Mouse (Mus musculus) inflammation-experienced regulatory T-cells, adult 6 months (primary cell): ENCODE measurements around the gene Doxl2. TPM values are rescaled to one million over a fixed set of nuclear protein-coding genes. Genes with fewer than 3 reads are reported as not detected.
"Not testable (repeated sequence)": the region's sequence is repeated elsewhere in the genome, so short reads cannot be mapped to it uniquely, and the experiment has no call there.

ENCODE experiments used
- ATAC-seq: one replicate; pipeline ENCODE4 v1.8.0; 2017
- polyA plus RNA-seq, 3 experiments: library from polyadenylated mRNA; unstranded; fragments of 100-300 nt; shearing (Covaris generic); gene quantifications; one replicate each; pipeline ENCODE4 v1.2.1; 2017

Doxl2 gene
- not detected for polyA plus RNA-seq

- no peak for ATAC-seq
Measured at GRCm38 (mm10) chr6:48974663-48975062, at the start of gene Doxl2. Gene Doxl2 (plus strand): TSS chr6:48974963.

GRCm38 (mm10) chr6:48929595-48929994 is 45.2 kb upstream of the Doxl2 start, which contains the start of gene 1600015I10Rik:
Gene 1600015I10Rik (plus strand): TSS chr6:48929895.
- no peak for ATAC-seq

GRCm38 (mm10) chr6:48949596-48949995 is 25.2 kb upstream of the Doxl2 start:
- ATAC-seq, result no peak

- ATAC-seq, result no peak
Measured at GRCm38 (mm10) chr6:48950676-48951075, 24.1 kb upstream of the Doxl2 start.

- ATAC-seq, result no peak
Measured at GRCm38 (mm10) chr6:48951630-48952029, 23.1 kb upstream of the Doxl2 start.

GRCm38 (mm10) chr6:48953220-48953619 is 21.5 kb upstream of the Doxl2 start:
- ATAC-seq, result no peak

GRCm38 (mm10) chr6:48954211-48954610 is 20.6 kb upstream of the Doxl2 start:
- ATAC-seq, result no peak

GRCm38 (mm10) chr6:48954946-48955345 is 19.8 kb upstream of the Doxl2 start:
- ATAC-seq, result no peak

- ATAC-seq, result no peak
Measured at GRCm38 (mm10) chr6:48956785-48957184, 18.0 kb upstream of the Doxl2 start.

- ATAC-seq, result no peak
Measured at GRCm38 (mm10) chr6:48958053-48958452, 16.7 kb upstream of the Doxl2 start.

- ATAC-seq, result not testable (repeated sequence)
Measured at GRCm38 (mm10) chr6:48959151-48959550, 15.6 kb upstream of the Doxl2 start.

- not testable (repeated sequence) for ATAC-seq
Measured at GRCm38 (mm10) chr6:48966696-48967095, 8.1 kb upstream of the Doxl2 start.

GRCm38 (mm10) chr6:48967868-48968267 is 6.9 kb upstream of the Doxl2 start:
- no peak for ATAC-seq

- ATAC-seq, result no peak
Measured at GRCm38 (mm10) chr6:48979616-48980015, 4.9 kb downstream of the Doxl2 start.

- no peak for ATAC-seq
Measured at GRCm38 (mm10) chr6:48982305-48982704, 7.5 kb downstream of the Doxl2 start.

- ATAC-seq, result no peak
Measured at GRCm38 (mm10) chr6:48986444-48986990, 11.8 kb downstream of the Doxl2 start, which contains the start of gene Svs1. Gene Svs1 (plus strand): TSS chr6:48986861.

GRCm38 (mm10) chr6:48989971-48990370 is 15.2 kb downstream of the Doxl2 start:
- ATAC-seq, result no peak

GRCm38 (mm10) chr6:48991991-48992390 is 17.2 kb downstream of the Doxl2 start:
- no peak for ATAC-seq

GRCm38 (mm10) chr6:48998186-48998585 is 23.4 kb downstream of the Doxl2 start:
- ATAC-seq, result no peak

- no peak for ATAC-seq
Measured at GRCm38 (mm10) chr6:48998796-48999195, 24.0 kb downstream of the Doxl2 start.

GRCm38 (mm10) chr6:49003381-49003780 is 28.6 kb downstream of the Doxl2 start:
- no peak for ATAC-seq

- peak; percentile 86 for ATAC-seq
Measured at GRCm38 (mm10) chr6:49007981-49008380, 33.2 kb downstream of the Doxl2 start.

GRCm38 (mm10) chr6:49008420-49009160 is 33.8 kb downstream of the Doxl2 start:
- ATAC-seq, result no peak

GRCm38 (mm10) chr6:49009161-49009555 is 34.4 kb downstream of the Doxl2 start:
- no peak for ATAC-seq
